Mouse (Mus musculus) forelimb bud, embryonic 11.5 days (tissue): ENCODE measurements at regions not wholly inside any gene's neighbourhood (a gene's known extent, or its start where the extent isn't known, plus 50 kb on each side); places are given as distances from the start of the nearest gene placed in this dataset.

Source experiments
- DNase-seq: peaks from one replicate; pipeline ENCODE4 v3.0.0-alpha.2; 2012; ENCODE audit warnings: low read depth, low spot score

- no peak for DNase-seq
Measured at GRCm38 (mm10) chr5:119601390-119601789, 69.1 kb upstream of the Tbx3 start.

DNA sequence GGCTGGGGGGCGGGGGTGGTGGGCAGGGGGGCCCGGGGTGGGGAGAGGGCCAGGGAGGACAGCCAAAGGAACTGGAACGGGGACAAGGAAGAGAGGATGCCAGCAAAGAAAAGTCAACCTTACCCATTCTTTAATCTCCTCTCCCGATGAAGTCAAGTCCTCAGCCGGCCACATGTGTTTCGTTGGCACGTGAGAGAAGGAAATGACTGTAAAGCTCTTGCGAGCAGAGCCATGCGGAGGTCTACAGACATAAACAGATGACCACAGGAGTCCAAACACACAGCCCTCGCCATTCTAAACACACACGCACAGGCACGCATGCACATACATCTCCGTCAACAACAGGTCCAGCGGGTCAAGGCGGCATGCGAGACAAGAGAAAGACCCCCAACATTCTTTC, 68.5 kb upstream of the Tbx3 start:
- no peak for DNase-seq

GRCm38 (mm10) chr5:119605444-119605843, 65.0 kb upstream of the Tbx3 start:
- DNase-seq: no peak

- no peak for DNase-seq
Measured at GRCm38 (mm10) chr5:119613413-119613812, 57.1 kb upstream of the Tbx3 start.

- DNase-seq: no peak
Measured at GRCm38 (mm10) chr5:119613981-119614770, 56.3 kb upstream of the Tbx3 start.

DNA sequence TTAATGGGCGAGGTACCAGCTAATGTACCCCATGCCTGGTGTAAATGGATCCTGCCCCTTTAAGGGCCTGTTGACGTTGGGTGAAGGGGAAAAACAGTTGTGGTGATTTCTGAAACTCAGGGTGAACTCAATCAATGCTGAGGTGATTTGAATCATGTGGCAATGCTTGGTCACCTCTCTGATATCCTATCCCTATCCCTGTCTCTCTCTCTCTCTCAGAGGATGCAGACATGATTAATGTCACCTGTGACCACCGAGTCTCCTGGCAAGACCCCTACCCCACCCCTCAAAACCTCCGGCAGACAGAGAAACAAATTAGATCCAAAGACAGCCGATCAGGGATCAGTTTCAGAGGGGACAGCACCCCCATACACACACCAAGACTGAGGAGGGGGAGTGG, 54.8 kb upstream of the Tbx3 start:
- no peak for DNase-seq

DNA sequence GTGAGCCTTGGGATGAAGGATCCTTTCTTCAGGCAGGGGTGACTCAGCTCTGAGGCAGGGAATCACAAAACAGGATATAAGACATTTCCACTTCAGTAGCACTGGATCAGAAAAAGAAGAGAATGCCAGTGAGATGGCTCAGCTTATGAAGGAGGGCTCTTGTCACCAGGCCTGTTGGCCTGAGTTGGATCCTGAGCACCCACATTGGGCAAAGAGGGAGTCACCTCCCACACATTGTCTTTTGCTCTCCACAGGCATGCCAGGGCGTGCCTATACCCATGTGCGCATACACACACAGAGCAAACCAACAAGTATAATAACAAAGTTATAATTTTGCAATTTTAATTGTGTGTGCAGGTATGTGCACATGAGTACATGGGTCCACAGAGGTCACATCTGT, 52.6 kb upstream of the Tbx3 start:
- no peak for DNase-seq

DNA sequence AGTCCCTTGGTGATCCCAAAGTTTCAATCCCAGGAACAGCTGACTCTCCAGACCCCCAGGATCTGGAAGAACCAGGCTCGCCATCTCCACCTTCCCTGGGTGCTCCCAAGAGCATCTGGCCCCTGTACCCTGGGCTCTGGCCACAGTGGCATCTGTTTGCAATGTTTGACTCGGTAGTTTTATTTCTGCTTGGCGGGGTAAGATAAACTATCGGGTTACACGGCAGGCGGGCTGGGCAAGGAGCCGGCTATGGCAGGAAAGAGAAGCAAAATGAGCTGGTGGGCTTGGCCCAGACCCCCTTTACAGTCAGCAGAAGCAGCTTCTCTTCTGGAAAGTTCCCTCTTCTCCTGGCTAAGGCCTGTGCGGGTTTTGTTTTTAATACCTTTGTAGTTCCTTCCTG, 50.6 kb upstream of the Tbx3 start:
- peak; percentile 48 for DNase-seq
